8 mouse cellular contexts compared by ENCODE assay signal in the genomic region with DNA sequence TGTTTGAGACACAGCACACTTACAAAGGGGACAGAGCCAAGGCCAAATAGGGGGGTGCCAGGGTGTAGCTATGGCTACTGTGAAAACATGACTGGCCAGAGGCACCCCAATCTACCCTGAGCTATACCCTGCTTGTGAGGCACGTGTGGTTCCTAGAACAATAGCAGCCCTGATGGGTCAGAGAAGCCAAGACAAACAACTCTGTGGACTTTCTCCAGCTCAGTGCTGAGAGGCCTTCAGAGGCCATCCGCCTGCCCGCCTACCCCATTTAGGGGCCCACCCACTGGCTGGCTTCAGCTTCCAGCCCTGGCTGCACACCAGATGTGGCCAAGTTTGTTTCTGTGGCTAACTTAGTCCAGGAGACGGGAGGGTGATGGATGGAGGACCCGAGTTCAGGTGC. TPM values are rescaled to one million over a fixed set of nuclear protein-coding genes. Genes with fewer than 3 reads are reported as not detected.
DNase-seq lines count a peak whose midpoint lies in the region; ATAC-seq lines count a peak whose summit lies in the region.

No protein-coding gene starts in this region.

- H3K4me3 ChIP-seq in hindbrain, embryonic 12.5 days, result no peak overlapping the region
- no peak overlapping the region for H3K4me3 ChIP-seq in hindbrain, embryonic 11.5 days (ENCODE audit: low read depth, low read length)
- no peak overlapping the region for H3K4me3 ChIP-seq in neural tube, embryonic 11.5 days (ENCODE audit: low read depth, low read length)

- peak overlapping the region; percentile 17; the same call in 1 of the 2 replicates for H3K27ac ChIP-seq in hindbrain, embryonic 12.5 days
- no peak overlapping the region; the same call in 1 of the 2 replicates for H3K27ac ChIP-seq in hindbrain, embryonic 11.5 days (ENCODE audit: low read depth, low read length)
- no peak overlapping the region for H3K27ac ChIP-seq in neural tube, embryonic 11.5 days (ENCODE audit: low read depth, low read length)

- H3K9me3 ChIP-seq in hindbrain, embryonic 12.5 days (replicated peaks), result no peaks in the 10 kb centered on the region
- no peaks in the 10 kb centered on the region for H3K9me3 ChIP-seq in hindbrain, embryonic 11.5 days (ENCODE audit: control insufficient read depth, low read length)
- H3K9me3 ChIP-seq in neural tube, embryonic 11.5 days (ENCODE audit: control insufficient read depth, low read length), result no peaks in the 10 kb centered on the region

- H3K9ac ChIP-seq in hindbrain, embryonic 12.5 days, result no peak overlapping the region
- no peak overlapping the region for H3K9ac ChIP-seq in hindbrain, embryonic 11.5 days (ENCODE audit: low read depth, low read length)
- H3K9ac ChIP-seq in neural tube, embryonic 11.5 days (ENCODE audit: low read length), result no peak overlapping the region

- DNase-seq in hindbrain, embryonic 11.5 days (ENCODE audit: low spot score), result no peak
- DNase-seq in fibroblast of lung, adult 2 months (ENCODE audit: low read depth), result peak; percentile 92
- peak; percentile 63 to 75 for DNase-seq in kidney, adult 8-10 months
- peak; percentile 38 for DNase-seq in neural tube, embryonic 11.5 days (ENCODE audit: low spot score)
- DNase-seq in layer of hippocampus, postnatal 36 days, result no peak
- no peak for DNase-seq in spleen, adult 12 weeks (ENCODE audit: low spot score)
- no peak for DNase-seq in right cerebral cortex, postnatal 36 days (ENCODE audit: low spot score in 2 of 2)

- no peak overlapping the region for H3K4me2 ChIP-seq in hindbrain, embryonic 12.5 days (replicated peaks)
- H3K4me2 ChIP-seq in hindbrain, embryonic 11.5 days (replicated peaks; ENCODE audit: low read depth, low read length), result no peak overlapping the region
- no peak overlapping the region for H3K4me2 ChIP-seq in neural tube, embryonic 11.5 days (ENCODE audit: low read depth)

- H3K4me1 ChIP-seq in hindbrain, embryonic 12.5 days, result peaks cover 11% of the 10 kb centered on the region
- peaks cover 2% of the 10 kb centered on the region; the same call in 1 of the 2 replicates for H3K4me1 ChIP-seq in hindbrain, embryonic 11.5 days (replicated peaks; ENCODE audit: control insufficient read depth, insufficient read depth, low read length)
- H3K4me1 ChIP-seq in neural tube, embryonic 11.5 days (ENCODE audit: control insufficient read depth, insufficient read depth, low read length), result no peaks in the 10 kb centered on the region; the same call in 1 of the 2 replicates

- WGBS in hindbrain, embryonic 12.5 days, result 42% methylated on average over 5 of the region's 5 CpGs
- WGBS in hindbrain, embryonic 11.5 days, result 46% methylated on average over 5 of the region's 5 CpGs
- WGBS in neural tube, embryonic 11.5 days, result 38% methylated on average over 5 of the region's 5 CpGs

- ATAC-seq in hindbrain, embryonic 12.5 days (ENCODE audit: low FRiP score), result no peak
- no peak for ATAC-seq in hindbrain, embryonic 11.5 days (ENCODE audit: low FRiP score)
- ATAC-seq in neural tube, embryonic 11.5 days (ENCODE audit: insufficient read depth, low FRiP score, low TSS enrichment), result no peak

- H3K36me3 ChIP-seq in hindbrain, embryonic 12.5 days, result peaks cover 67% of the 10 kb centered on the region
- H3K36me3 ChIP-seq in hindbrain, embryonic 11.5 days (ENCODE audit: control insufficient read depth, insufficient read depth, low read length), result peaks cover 8% of the 10 kb centered on the region; the same call in 1 of the 2 replicates
- H3K36me3 ChIP-seq in neural tube, embryonic 11.5 days (ENCODE audit: control insufficient read depth, insufficient read depth, low read length), result peaks cover 9% of the 10 kb centered on the region

- H3K27me3 ChIP-seq in hindbrain, embryonic 12.5 days, result no peaks in the 10 kb centered on the region
- H3K27me3 ChIP-seq in hindbrain, embryonic 11.5 days (ENCODE audit: control insufficient read depth, insufficient read depth, low read length), result no peaks in the 10 kb centered on the region
- no peaks in the 10 kb centered on the region for H3K27me3 ChIP-seq in neural tube, embryonic 11.5 days (ENCODE audit: control insufficient read depth, insufficient read depth, low read length)

RNA-seq across cellular contexts. Expression of gene Slc6a6, which starts 52.6 kb away (rescaled TPM):
- polyA plus RNA-seq in hindbrain, embryonic 12.5 days (2016; fragmentation: Nextera tagmentation; extraction: Ambion mirVana), result 70.2 and 78.0 TPM in 2 replicates
- polyA plus RNA-seq in hindbrain, embryonic 11.5 days (2014; fragmentation: Nextera tagmentation; extraction: Ambion mirVana), result 46.6 and 64.0 TPM in 2 replicates
- polyA plus RNA-seq in neural tube, embryonic 11.5 days (2014; fragmentation: Nextera tagmentation; extraction: Ambion mirVana), result 47.7 and 53.0 TPM in 2 replicates
- 100 to 1,000 TPM; 116 to 118 TPM for total RNA-seq in layer of hippocampus, postnatal 36 days (2021)

Comparison
In these comparisons a context has a peak if more than half of its experiments do, and no peak if none do; other contexts are left out.
1. DNase-seq: peak in fibroblast of lung, adult 2 months (single experiment), kidney, adult 8-10 months (2 of 2) and neural tube, embryonic 11.5 days (single experiment); none in hindbrain, embryonic 11.5 days (single experiment), layer of hippocampus, postnatal 36 days (0 of 2), spleen, adult 12 weeks (single experiment) and right cerebral cortex, postnatal 36 days (0 of 2).